Mouse (Mus musculus): ENCODE results near the gene Hexim1. TPM values are rescaled to one million over a fixed set of nuclear protein-coding genes. Genes with fewer than 3 reads are reported as not detected.

Hexim1 gene
- total and polyA plus RNA-seq, 2 experiments from 2014 or later = 4.5 to 19.1 TPM

- H3K27me3 ChIP-seq (ENCODE audit: insufficient read depth, low read length) = peaks cover 9% of the 10 kb centered on the region
- no peak overlapping the region for H3K27ac ChIP-seq (ENCODE audit: low read depth, low read length)
- TF ChIP-seq CTCF (IDR thresholded peaks at IDR 0.05) = no peak
- DNase-seq (ENCODE audit: low spot score) = no peak
- H3K36me3 ChIP-seq (ENCODE audit: insufficient read depth, low read length) = no peaks in the 10 kb centered on the region
- no peak overlapping the region for H3K4me2 ChIP-seq (ENCODE audit: low read depth, low read length, poor library complexity, severe bottlenecking)
- no peak overlapping the region for H3K4me3 ChIP-seq (ENCODE audit: low read depth, low read length)
- WGBS = 55% methylated on average over 9 of the region's 9 CpGs
- no peaks in the 10 kb centered on the region for H3K9me3 ChIP-seq (ENCODE audit: low read length)
- H3K4me1 ChIP-seq (ENCODE audit: insufficient read depth, low read length) = no peaks in the 10 kb centered on the region
- no peak overlapping the region for H3K9ac ChIP-seq (replicated peaks; ENCODE audit: low read length, poor library complexity, severe bottlenecking)
- no peak for ATAC-seq (ENCODE audit: low FRiP score)
Observed at GRCm38 (mm10) chr11:103095107-103095670, 20.8 kb upstream of the Hexim1 start.

GRCm38 (mm10) chr11:103095801-103096200 is 20.2 kb upstream of the Hexim1 start:
- H3K4me1 ChIP-seq (ENCODE audit: insufficient read depth, low read length) = no peaks in the 10 kb centered on the region
- no peak overlapping the region for H3K27ac ChIP-seq (ENCODE audit: low read depth, low read length)
- H3K9me3 ChIP-seq (ENCODE audit: low read length) = no peaks in the 10 kb centered on the region
- 90% methylated on average over 6 of the region's 6 CpGs for WGBS
- ATAC-seq (ENCODE audit: low FRiP score) (no peak), DNase-seq (ENCODE audit: low spot score) (no peak)
- TF ChIP-seq CTCF (IDR thresholded peaks at IDR 0.05) = no peak
- no peak overlapping the region for H3K9ac ChIP-seq (replicated peaks; ENCODE audit: low read length, poor library complexity, severe bottlenecking)
- H3K4me3 ChIP-seq (ENCODE audit: low read depth, low read length) = no peak overlapping the region
- no peaks in the 10 kb centered on the region for H3K36me3 ChIP-seq (ENCODE audit: insufficient read depth, low read length)
- H3K4me2 ChIP-seq (ENCODE audit: low read depth, low read length, poor library complexity, severe bottlenecking) = no peak overlapping the region
- peaks cover 14% of the 10 kb centered on the region for H3K27me3 ChIP-seq (ENCODE audit: insufficient read depth, low read length)

GRCm38 (mm10) chr11:103096979-103097894 is 18.8 kb upstream of the Hexim1 start:
- Histone ChIP-seq H3K9ac (replicated peaks; ENCODE audit: low read length, poor library complexity, severe bottlenecking) (no peak overlapping the region), H3K27ac (ENCODE audit: low read depth, low read length) (no peak overlapping the region), H3K36me3 (ENCODE audit: insufficient read depth, low read length) (no peaks in the 10 kb centered on the region), H3K4me3 (ENCODE audit: low read depth, low read length) (no peak overlapping the region), H3K4me1 (ENCODE audit: insufficient read depth, low read length) (no peaks in the 10 kb centered on the region), H3K9me3 (ENCODE audit: low read length) (no peaks in the 10 kb centered on the region), H3K27me3 (ENCODE audit: insufficient read depth, low read length) (peaks cover 19% of the 10 kb centered on the region), H3K4me2 (ENCODE audit: low read depth, low read length, poor library complexity, severe bottlenecking) (no peak overlapping the region)
- no peak for ATAC-seq (ENCODE audit: low FRiP score)
- TF ChIP-seq CTCF (IDR thresholded peaks at IDR 0.05) = no peak
- 23% methylated on average over 22 of the region's 22 CpGs for WGBS
- no peak for DNase-seq (ENCODE audit: low spot score)

GRCm38 (mm10) chr11:103098531-103099190 is 17.4 kb upstream of the Hexim1 start:
- ATAC-seq (ENCODE audit: low FRiP score) = no peak
- no peak overlapping the region for H3K4me2 ChIP-seq (ENCODE audit: low read depth, low read length, poor library complexity, severe bottlenecking)
- H3K27me3 ChIP-seq (ENCODE audit: insufficient read depth, low read length) = peaks cover 19% of the 10 kb centered on the region
- no peak overlapping the region for H3K27ac ChIP-seq (ENCODE audit: low read depth, low read length)
- no peak for TF ChIP-seq CTCF (IDR thresholded peaks at IDR 0.05)
- H3K36me3 ChIP-seq (ENCODE audit: insufficient read depth, low read length) = no peaks in the 10 kb centered on the region
- H3K4me3 ChIP-seq (ENCODE audit: low read depth, low read length) = no peak overlapping the region
- WGBS = 66% methylated on average over 11 of the region's 11 CpGs
- no peak overlapping the region for H3K9ac ChIP-seq (replicated peaks; ENCODE audit: low read length, poor library complexity, severe bottlenecking)
- H3K4me1 ChIP-seq (ENCODE audit: insufficient read depth, low read length) = no peaks in the 10 kb centered on the region
- H3K9me3 ChIP-seq (ENCODE audit: low read length) = no peaks in the 10 kb centered on the region
- DNase-seq (ENCODE audit: low spot score) = no peak

- Histone ChIP-seq H3K36me3 (ENCODE audit: insufficient read depth, low read length) (no peaks in the 10 kb centered on the region), H3K27ac (ENCODE audit: low read depth, low read length) (no peak overlapping the region), H3K27me3 (ENCODE audit: insufficient read depth, low read length) (peaks cover 19% of the 10 kb centered on the region), H3K4me2 (ENCODE audit: low read depth, low read length, poor library complexity, severe bottlenecking) (no peak overlapping the region), H3K4me1 (ENCODE audit: insufficient read depth, low read length) (no peaks in the 10 kb centered on the region), H3K9ac (replicated peaks; ENCODE audit: low read length, poor library complexity, severe bottlenecking) (no peak overlapping the region), H3K4me3 (ENCODE audit: low read depth, low read length) (no peak overlapping the region), H3K9me3 (ENCODE audit: low read length) (no peaks in the 10 kb centered on the region)
- ATAC-seq (ENCODE audit: low FRiP score) (no peak), DNase-seq (ENCODE audit: low spot score) (no peak)
- WGBS = 61% methylated on average over 12 of the region's 12 CpGs
- TF ChIP-seq CTCF (IDR thresholded peaks at IDR 0.05) = no peak
Observed at GRCm38 (mm10) chr11:103099352-103099940, 16.6 kb upstream of the Hexim1 start.

All from midbrain, postnatal 0 days (tissue).